Mouse (Mus musculus): ENCODE results near the gene Six5. TPM values are rescaled to one million over a fixed set of nuclear protein-coding genes. Genes with fewer than 3 reads are reported as not detected.

The Six5 gene
- total and polyA plus RNA-seq, 3 experiments = 3.0 to 7.7 TPM; not detected in 1

DNA sequence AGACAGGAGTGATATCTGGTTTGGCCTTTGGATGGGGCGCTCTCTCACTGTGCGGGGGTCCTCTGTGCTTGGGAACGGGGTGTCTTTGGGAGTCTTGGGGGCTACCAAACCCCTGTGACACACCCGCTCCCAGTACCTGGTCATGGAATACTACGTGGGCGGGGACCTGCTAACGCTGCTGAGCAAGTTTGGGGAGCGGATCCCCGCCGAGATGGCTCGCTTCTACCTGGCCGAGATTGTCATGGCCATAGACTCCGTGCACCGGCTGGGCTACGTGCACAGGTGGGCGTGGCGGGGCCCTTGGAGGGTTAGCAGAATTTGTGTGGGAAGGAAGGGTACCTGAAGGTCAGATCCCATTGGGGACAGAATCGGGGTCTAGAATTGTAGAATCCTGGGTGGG is 7.6 kb upstream of the Six5 start:
- Histone ChIP-seq H3K9ac (ENCODE audit: control insufficient read depth, low read depth, low read length, poor library complexity, severe bottlenecking) (no peak overlapping the region), H3K36me3 (ENCODE audit: control insufficient read depth in 1 of 2, insufficient read depth in 2 of 2, low read length in 2 of 2) (peaks cover 0 to 8% of the 10 kb centered on the region in 2 experiments; a peak in 2 of 4 replicates), H3K4me3 (ENCODE audit: control insufficient read depth in 1 of 2, insufficient read depth in 1 of 2, low read depth in 2 of 2, low read length in 2 of 2) (no peak overlapping the region), H3K27ac (ENCODE audit: control insufficient read depth, low read depth, low read length) (no peak overlapping the region), H3K4me1 (ENCODE audit: control insufficient read depth in 1 of 2, insufficient read depth in 2 of 2, low read length in 2 of 2) (peaks cover 5 to 14% of the 10 kb centered on the region in 2 experiments), H3K9me3 (replicated peaks; ENCODE audit: insufficient read depth, low read length) (no peaks in the 10 kb centered on the region), H3K79me2 (ENCODE audit: control insufficient read depth, insufficient read depth, low read length, poor library complexity) (no peaks in the 10 kb centered on the region), H3K27me3 (ENCODE audit: control insufficient read depth in 1 of 2, insufficient read depth in 2 of 2, low read length in 2 of 2) (no peaks in the 10 kb centered on the region)
- no peak for TF ChIP-seq MEF2A (IDR thresholded peaks at IDR 0.05; ENCODE audit: extremely low read depth, insufficient replicate concordance, low read depth, low read length, poor library complexity, severe bottlenecking)
- TF ChIP-seq ZMIZ1 (IDR thresholded peaks at IDR 0.05; ENCODE audit: low read depth, low read length) = no peak
- TF ChIP-seq CHD2 (IDR thresholded peaks at IDR 0.05; ENCODE audit: low read length) = no peak
- no peak for TF ChIP-seq POLR2AphosphoS5 (IDR thresholded peaks at IDR 0.05; ENCODE audit: borderline replicate concordance, low read depth, low read length)
- no peak for TF ChIP-seq USF1 (IDR thresholded peaks at IDR 0.05; ENCODE audit: low read depth, low read length)
- TF ChIP-seq TBP (IDR thresholded peaks at IDR 0.05; ENCODE audit: low read depth, low read length) = no peak
- no peak for TF ChIP-seq NELFE (IDR thresholded peaks at IDR 0.05; ENCODE audit: low read depth, low read length)
- TF ChIP-seq NRF1 (IDR thresholded peaks at IDR 0.05; ENCODE audit: insufficient read depth, low read depth, low read length, poor library complexity, severe bottlenecking) = no peak
- TF ChIP-seq EP300 (IDR thresholded peaks at IDR 0.05; ENCODE audit: low read depth in 1 of 2, low read length in 2 of 2) = no peak
- TF ChIP-seq MAFK (IDR thresholded peaks at IDR 0.05; ENCODE audit: borderline replicate concordance, low read depth, low read length) = no peak
- no peak for TF ChIP-seq ZC3H11A (IDR thresholded peaks at IDR 0.05; ENCODE audit: low read depth, low read length)
- TF ChIP-seq BHLHE40 (IDR thresholded peaks at IDR 0.05; ENCODE audit: borderline replicate concordance, low read depth, low read length) = no peak
- TF ChIP-seq UBTF (IDR thresholded peaks at IDR 0.05; ENCODE audit: borderline replicate concordance, insufficient read depth, low read depth, low read length) = no peak
- no peak for TF ChIP-seq HCFC1 (IDR thresholded peaks at IDR 0.05; ENCODE audit: low read depth, low read length)
- TF ChIP-seq RCOR1 (IDR thresholded peaks at IDR 0.05; ENCODE audit: low read depth, low read length) = no peak
- no peak for DNase-seq (ENCODE audit: low read depth, low spot score)

DNA sequence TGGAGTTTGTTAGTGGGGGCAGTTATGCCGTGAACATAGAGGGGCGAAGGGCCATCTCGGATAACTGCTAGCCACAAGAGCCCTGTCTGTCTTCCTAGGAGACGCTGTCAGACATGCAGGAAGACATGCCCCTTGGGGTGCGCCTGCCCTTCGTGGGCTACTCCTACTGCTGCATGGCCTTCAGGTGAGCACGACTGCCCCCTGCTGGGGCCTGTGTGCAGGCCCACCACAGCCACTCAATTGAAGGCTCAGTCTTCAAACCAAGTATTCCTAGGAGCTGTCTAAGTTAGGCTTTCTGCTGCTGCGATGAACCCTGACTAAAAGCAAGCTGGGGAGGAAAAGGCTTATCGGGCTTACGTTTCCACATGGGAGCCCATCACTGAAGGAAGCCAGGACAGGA is 5.6 kb upstream of the Six5 start:
- H3K27me3 ChIP-seq (ENCODE audit: control insufficient read depth in 1 of 2, insufficient read depth in 2 of 2, low read length in 2 of 2) = no peaks in the 10 kb centered on the region
- no peaks in the 10 kb centered on the region for H3K9me3 ChIP-seq (replicated peaks; ENCODE audit: insufficient read depth, low read length)
- no peaks in the 10 kb centered on the region for H3K79me2 ChIP-seq (ENCODE audit: control insufficient read depth, insufficient read depth, low read length, poor library complexity)
- H3K27ac ChIP-seq (ENCODE audit: control insufficient read depth, low read depth, low read length) = no peak overlapping the region
- no peak overlapping the region for H3K9ac ChIP-seq (ENCODE audit: control insufficient read depth, low read depth, low read length, poor library complexity, severe bottlenecking)
- TF ChIP-seq ETS1 (IDR thresholded peaks at IDR 0.05; ENCODE audit: low read depth, low read length) (no peak), ZC3H11A (IDR thresholded peaks at IDR 0.05; ENCODE audit: low read depth, low read length) (peak; percentile 6; the same call in 1 of the 2 replicates), GABPA (IDR thresholded peaks at IDR 0.05; ENCODE audit: low read depth, low read length) (no peak), CTCF (IDR thresholded peaks at IDR 0.05 in 2 of 3, conservative IDR thresholded peaks at IDR 0.05 in 1 of 3; ENCODE audit: control insufficient read depth in 1 of 3, insufficient read depth in 1 of 3, low read depth in 2 of 3, low read length in 3 of 3, poor library complexity in 1 of 3, severe bottlenecking in 1 of 3) (peak; percentile 75 to 86 (median 81)), MAX (IDR thresholded peaks at IDR 0.05; ENCODE audit: low read length) (no peak), RAD21 (IDR thresholded peaks at IDR 0.05; ENCODE audit: low read depth, low read length) (peak; percentile 40), SMC3 (IDR thresholded peaks at IDR 0.05; ENCODE audit: low read depth, low read length) (peak; percentile 57)
- no peak overlapping the region for H3K4me3 ChIP-seq (ENCODE audit: control insufficient read depth in 1 of 2, insufficient read depth in 1 of 2, low read depth in 2 of 2, low read length in 2 of 2)
- H3K36me3 ChIP-seq (ENCODE audit: control insufficient read depth in 1 of 2, insufficient read depth in 2 of 2, low read length in 2 of 2) = peaks cover 0 to 8% of the 10 kb centered on the region in 2 experiments; a peak in 2 of 4 replicates
- peaks cover 5 to 17% of the 10 kb centered on the region in 2 experiments for H3K4me1 ChIP-seq (ENCODE audit: control insufficient read depth in 1 of 2, insufficient read depth in 2 of 2, low read length in 2 of 2)
- DNase-seq (ENCODE audit: low read depth, low spot score) = peak; percentile 66
